Mouse (Mus musculus) thymus, adult 2 months (tissue): Measurements from ENCODE around the gene Parp16.

ENCODE experiments used
- CTCF ChIP-seq: fragments of 200-500 bp; IDR thresholded peaks from 2 replicates; pipeline ENCODE4 v1.5.1; 2012; ENCODE audit warnings: mild to moderate bottlenecking, control low read depth, low read length, moderate library complexity, borderline replicate concordance; ENCODE audit not compliant: control insufficient read depth, poor library complexity, insufficient read depth; ENCODE audit errors: extremely low read depth
- POLR2A ChIP-seq: fragments of 200-500 bp; IDR thresholded peaks from 2 replicates; pipeline ENCODE4 v1.6.1; 2012; ENCODE audit warnings: mild to moderate bottlenecking, low read length, control low read depth, moderate library complexity; ENCODE audit not compliant: control insufficient read depth, poor library complexity, insufficient read depth; ENCODE audit errors: extremely low read depth

DNA sequence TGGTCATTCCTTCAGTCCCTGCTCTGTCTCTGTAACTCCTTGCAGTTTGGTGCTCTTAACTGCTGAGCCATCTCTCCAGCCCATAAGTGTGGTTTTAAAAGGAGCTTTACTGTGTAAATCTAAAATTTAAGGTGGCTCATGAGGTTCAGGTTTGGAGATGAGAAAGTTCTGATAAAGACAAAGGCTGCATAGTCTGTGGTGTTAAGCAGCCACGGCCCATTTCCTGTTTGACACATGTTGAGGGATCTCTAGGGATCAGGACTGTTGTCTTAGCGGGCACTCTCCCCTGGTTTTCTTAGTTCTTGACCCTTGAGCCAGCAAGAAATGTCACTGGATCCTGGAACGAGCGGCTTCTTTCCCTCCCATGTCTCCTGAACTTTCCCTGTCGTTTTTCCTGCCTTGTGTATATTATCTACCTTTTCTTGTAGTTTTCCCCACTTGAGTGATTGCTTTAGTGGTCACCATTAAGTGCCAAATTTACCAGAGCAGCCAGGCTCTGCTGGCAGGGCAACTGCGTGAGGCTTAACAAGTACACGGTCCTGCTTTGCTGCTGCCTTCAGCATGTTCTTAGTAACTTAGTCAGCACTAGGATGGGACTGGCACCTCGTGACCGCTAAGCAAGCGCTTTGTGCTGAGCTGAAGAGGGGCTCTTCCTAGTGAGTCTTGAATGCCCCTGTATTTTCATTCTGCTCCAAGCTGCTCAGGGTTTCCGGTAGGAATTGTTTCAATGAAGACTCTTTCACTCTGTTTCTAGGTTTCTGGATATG lies 10.1 kb downstream of the Parp16 start:
- no peak for TF ChIP-seq CTCF
- TF ChIP-seq POLR2A = no peak
